14 mouse cellular contexts compared by ENCODE assay signal in the genomic region with DNA sequence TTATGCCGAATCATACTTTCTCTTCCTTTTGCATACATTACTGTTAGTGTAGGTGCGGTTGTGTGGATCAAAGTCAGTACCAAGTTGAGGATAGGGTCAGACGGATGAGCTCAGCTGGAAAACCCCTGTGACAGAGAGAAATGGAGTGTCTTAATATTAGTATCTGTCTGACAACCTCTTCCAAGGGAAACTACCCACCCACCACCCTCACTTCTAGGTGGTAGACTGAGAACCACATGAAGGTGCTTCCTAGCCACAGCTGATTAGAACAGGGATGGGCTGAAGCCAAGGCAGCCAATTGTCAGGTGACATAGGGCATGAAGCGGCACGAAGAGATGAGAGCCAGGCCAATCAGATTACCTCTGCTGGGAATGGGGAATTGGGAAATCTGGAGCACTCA.
"Had no signal": no experiment of that assay in that cellular context is flagged by ENCODE, and none has a peak within 500 bp of the region (broad histone marks: within the 10 kb centered on the region; RNA-seq: fewer than 3 reads in every experiment).

No protein-coding gene starts in this region.

- DNase-seq: retina, postnatal 1 day; right cerebral cortex, adult 18-20 months; right cerebral cortex, postnatal 14 days; right cerebral cortex, postnatal 25 days; right cerebral cortex, postnatal 4 days; spleen, adult 18-20 months; thymus, adult 18-20 months; thymus, adult 2 months; thymus, postnatal 14 days; thymus, postnatal 25 days; thymus, postnatal 36 days; thymus, postnatal 4 days had no signal

- H3K36me3 ChIP-seq: neural tube, embryonic 15.5 days; stomach, embryonic 15.5 days had no signal

- H3K4me2 ChIP-seq: neural tube, embryonic 15.5 days; stomach, embryonic 15.5 days had no signal

- H3K9ac ChIP-seq: neural tube, embryonic 15.5 days; stomach, embryonic 15.5 days had no signal

- H3K4me1 ChIP-seq: stomach, embryonic 15.5 days had no signal

- H3K4me3 ChIP-seq: neural tube, embryonic 15.5 days; stomach, embryonic 15.5 days had no signal

- H3K27ac ChIP-seq: neural tube, embryonic 15.5 days had no signal

- H3K9me3 ChIP-seq: neural tube, embryonic 15.5 days; stomach, embryonic 15.5 days had no signal

- H3K27me3 ChIP-seq: neural tube, embryonic 15.5 days; stomach, embryonic 15.5 days had no signal
